Mouse (Mus musculus) forebrain, embryonic 16.5 days (tissue): ENCODE measurements around the gene Smim24. TPM values are rescaled to one million over a fixed set of nuclear protein-coding genes. Genes with fewer than 3 reads are reported as not detected.

Experiments
- ATAC-seq: fragments of 200-750 bp; cut with Nextera tagmentation; 2 replicates; pipeline ENCODE4 v1.8.0; 2017; ENCODE audit warnings: mild to moderate bottlenecking, moderate library complexity
- H3K27ac ChIP-seq: fragments of 300-500 bp; sonication (generic); 2 replicates; pipeline ENCODE4 v1.5.1; 2014; ENCODE audit warnings: low read length, control low read depth
- H3K27me3 ChIP-seq: fragments of 300-500 bp; sonication (generic); replicated peaks from 2 replicates; pipeline ENCODE4 v1.6.1; 2014; ENCODE audit warnings: low read length; ENCODE audit not compliant: control insufficient read depth, insufficient read depth
- H3K36me3 ChIP-seq: fragments of 300-500 bp; sonication (generic); 2 replicates; pipeline ENCODE4 v1.6.1; 2014; ENCODE audit not compliant: control insufficient read depth, insufficient read depth
- H3K4me1 ChIP-seq: fragments of 300-500 bp; sonication (generic); replicated peaks from 2 replicates; pipeline ENCODE4 v1.6.1; 2014; ENCODE audit warnings: low read length; ENCODE audit not compliant: control insufficient read depth, insufficient read depth
- H3K4me2 ChIP-seq: fragments of 300-500 bp; sonication (generic); 2 replicates; pipeline ENCODE4 v1.6.1; 2014; ENCODE audit warnings: mild to moderate bottlenecking, low read length, control low read depth
- H3K4me3 ChIP-seq: fragments of 300-500 bp; sonication (generic); replicated peaks from 2 replicates; pipeline ENCODE4 v1.5.1; 2014; ENCODE audit warnings: mild to moderate bottlenecking, low read length, control low read depth
- H3K9ac ChIP-seq: fragments of 300-500 bp; sonication (generic); replicated peaks from 2 replicates; pipeline ENCODE4 v1.6.1; 2014; ENCODE audit warnings: low read depth, low read length, control low read depth
- H3K9me3 ChIP-seq: fragments of 300-500 bp; sonication (generic); 2 replicates; pipeline ENCODE4 v1.6.1; 2016; ENCODE audit warnings: low read length; ENCODE audit not compliant: control insufficient read depth
- WGBS: fragments of 180-500 bp; shearing (Covaris S2); extraction: QIAGEN DNeasy Blood & Tissue Kit; methylation state at CpG from one replicate; pipeline ENCODE4 v1.1.7; 2014; 5-methylcytosine and 5-hydroxymethylcytosine counted together
- polyA plus RNA-seq: library from polyadenylated mRNA; unstranded; fragments of >200 nt; fragmentation: Nextera tagmentation; extraction: Ambion mirVana; gene quantifications from 2 replicates; pipeline ENCODE4 v1.2.1, GENCODE M21; 2015

Gene Smim24
- polyA plus RNA-seq, 1 experiment from 2014 or later: 1.2 TPM

DNA sequence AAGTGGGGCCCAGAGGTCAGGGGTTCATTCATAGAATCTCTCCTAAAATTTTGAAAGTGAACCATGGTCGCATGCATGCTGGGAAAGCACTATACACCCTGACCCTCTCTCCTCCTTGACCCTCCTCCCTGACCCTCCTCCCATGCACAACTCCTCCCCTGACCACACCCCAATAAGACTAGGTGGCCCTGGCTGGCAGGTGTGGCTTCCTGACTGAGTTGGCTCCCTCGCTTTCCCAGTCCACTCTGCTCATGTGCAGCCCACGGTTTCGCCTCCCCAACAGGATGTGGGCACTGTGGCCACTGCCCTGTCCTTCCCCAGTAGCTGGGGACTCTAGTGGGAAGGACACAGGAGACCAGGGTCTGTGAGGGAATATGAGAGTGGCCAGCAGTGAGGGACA is 17.5 kb downstream of the Smim24 start:
- ATAC-seq: no peak
- 67% methylated on average over 4 of the region's 4 CpGs for WGBS

DNA sequence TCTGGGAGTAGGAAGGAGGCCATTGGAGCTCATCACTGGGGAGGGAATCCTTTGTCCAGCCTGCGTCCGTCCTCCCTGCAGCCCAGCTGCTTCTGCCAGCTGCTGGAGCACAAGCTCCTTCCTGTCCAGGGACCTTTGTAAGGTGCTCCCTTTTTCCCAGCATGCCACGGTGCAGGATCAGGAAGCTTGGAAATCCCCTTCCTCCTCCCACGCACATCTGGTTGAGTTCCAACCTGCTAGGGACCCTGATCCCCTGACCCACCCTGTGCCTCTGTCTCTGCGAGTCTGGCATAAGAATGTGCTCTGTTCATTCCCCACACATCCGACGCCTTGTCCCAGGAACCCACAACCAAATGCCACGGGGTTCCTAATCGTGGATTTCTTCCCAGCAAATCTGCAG is 18.1 kb downstream of the Smim24 start:
- Histone ChIP-seq H3K4me3 (no peak overlapping the region), H3K27me3 (no peaks in the 10 kb centered on the region), H3K9me3 (no peaks in the 10 kb centered on the region), H3K4me2 (no peak overlapping the region), H3K36me3 (peaks cover 7% of the 10 kb centered on the region; the same call in 1 of the 2 replicates), H3K27ac (peak overlapping the region; percentile 76; the same call in 1 of the 2 replicates), H3K9ac (no peak overlapping the region), H3K4me1 (peaks cover 50% of the 10 kb centered on the region)
- ATAC-seq: no peak
- 74% methylated on average over 9 of the region's 9 CpGs for WGBS

More for the DNA sequence above, 17.5 kb downstream of the Smim24 start:
- no peaks in the 10 kb centered on the region for H3K27me3 ChIP-seq
- peaks cover 7% of the 10 kb centered on the region; the same call in 1 of the 2 replicates for H3K36me3 ChIP-seq
- H3K27ac ChIP-seq: no peak overlapping the region
- no peak overlapping the region for H3K9ac ChIP-seq
- peaks cover 50% of the 10 kb centered on the region for H3K4me1 ChIP-seq
- no peak overlapping the region for H3K4me3 ChIP-seq
- no peaks in the 10 kb centered on the region for H3K9me3 ChIP-seq
- H3K4me2 ChIP-seq: no peak overlapping the region

DNA sequence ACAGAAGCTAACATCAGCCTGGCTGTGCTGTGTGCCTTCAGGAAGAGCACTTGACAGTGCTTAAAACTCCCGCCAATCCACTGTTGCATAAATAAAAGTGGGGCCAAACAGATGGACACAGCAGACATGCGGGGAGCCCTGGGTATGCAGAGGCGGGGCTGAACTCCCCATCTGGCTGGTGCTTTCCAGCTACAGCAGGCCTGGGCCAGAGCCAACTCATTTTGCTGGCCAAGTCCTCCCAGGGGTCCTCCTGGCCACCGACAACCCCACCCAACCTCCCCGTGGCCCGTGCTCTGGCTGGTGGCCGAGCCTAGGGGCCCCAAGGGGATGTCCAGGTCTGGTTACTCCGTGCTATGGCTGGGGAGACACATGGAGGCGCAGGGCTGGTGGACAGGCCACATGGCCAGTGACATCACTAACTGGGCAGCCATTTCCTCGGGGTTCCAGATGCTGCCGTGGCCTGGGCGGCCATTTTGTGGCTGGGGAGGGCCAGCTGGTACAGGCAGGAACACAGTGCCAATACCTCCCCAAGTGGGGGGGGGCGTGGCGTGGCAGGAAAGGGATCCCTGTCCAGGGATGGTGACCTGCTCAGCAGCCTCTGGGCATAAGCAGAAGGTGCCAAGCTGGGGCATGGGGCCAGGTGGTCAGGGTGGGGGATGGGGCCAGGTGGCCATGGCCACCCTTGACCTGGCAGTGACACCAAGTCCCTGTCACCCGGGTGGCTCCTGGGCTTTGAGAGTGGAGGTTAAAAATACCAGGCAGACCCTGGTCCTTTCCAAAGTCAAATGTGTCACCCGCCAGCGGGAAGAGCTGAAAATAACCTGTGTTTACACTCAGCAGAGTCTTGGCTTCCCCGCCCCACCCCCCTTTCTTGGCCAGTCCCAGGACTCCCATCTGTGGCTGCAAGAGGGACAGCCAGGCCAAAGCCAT is 18.9 kb downstream of the Smim24 start:
- Histone ChIP-seq H3K4me1 (peaks cover 57% of the 10 kb centered on the region), H3K9ac (peak overlapping the region; percentile 3; the same call in 1 of the 2 replicates), H3K27ac (peak overlapping the region; percentile 76), H3K36me3 (peaks cover 3% of the 10 kb centered on the region; the same call in 1 of the 2 replicates), H3K4me3 (no peak overlapping the region), H3K4me2 (no peak overlapping the region), H3K27me3 (no peaks in the 10 kb centered on the region), H3K9me3 (no peaks in the 10 kb centered on the region)
- no peak for ATAC-seq
- WGBS: 54% methylated on average over 17 of the region's 18 CpGs

DNA sequence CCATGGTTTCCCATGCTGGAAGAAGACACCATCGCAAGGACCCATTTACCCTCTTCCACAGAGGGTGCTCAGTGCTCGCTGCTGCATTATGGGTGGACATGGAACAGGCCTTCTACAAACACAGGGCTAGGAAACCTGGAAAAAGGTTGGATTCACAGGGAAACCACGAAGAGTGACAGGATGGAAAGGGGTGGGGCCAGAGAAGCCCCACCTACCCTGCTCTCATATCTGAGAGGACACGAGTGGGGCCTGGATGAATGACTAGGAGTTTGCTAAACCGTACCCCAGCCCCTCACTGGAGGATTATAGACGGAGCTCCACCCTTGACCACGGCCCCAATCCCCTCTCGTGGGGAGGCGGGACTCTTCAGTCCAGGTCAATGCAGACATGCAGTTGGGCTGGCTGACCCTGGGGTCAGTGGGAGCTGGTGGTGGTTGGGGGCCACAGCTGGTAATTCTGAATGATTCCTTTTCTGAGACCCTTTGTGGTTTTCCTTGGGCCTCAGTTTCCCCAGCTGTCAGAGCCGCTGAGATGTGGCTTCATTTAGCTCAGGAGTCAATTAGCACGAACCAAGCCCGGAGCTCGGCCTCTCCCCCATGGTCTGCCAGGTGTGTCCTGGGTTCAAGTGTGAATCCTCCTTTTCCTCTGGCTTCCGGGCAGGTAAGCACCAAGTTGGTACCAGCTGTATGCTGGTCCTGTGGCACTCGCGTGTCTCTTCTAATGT is 19.9 kb downstream of the Smim24 start:
- no peaks in the 10 kb centered on the region for H3K36me3 ChIP-seq
- H3K4me1 ChIP-seq: peaks cover 59% of the 10 kb centered on the region
- ATAC-seq: no peak
- H3K27ac ChIP-seq: peak overlapping the region; percentile 76
- H3K4me2 ChIP-seq: no peak overlapping the region
- no peak overlapping the region for H3K9ac ChIP-seq
- H3K27me3 ChIP-seq: no peaks in the 10 kb centered on the region
- no peak overlapping the region for H3K4me3 ChIP-seq
- H3K9me3 ChIP-seq: no peaks in the 10 kb centered on the region
- WGBS: 75% methylated on average over 16 of the region's 16 CpGs

DNA sequence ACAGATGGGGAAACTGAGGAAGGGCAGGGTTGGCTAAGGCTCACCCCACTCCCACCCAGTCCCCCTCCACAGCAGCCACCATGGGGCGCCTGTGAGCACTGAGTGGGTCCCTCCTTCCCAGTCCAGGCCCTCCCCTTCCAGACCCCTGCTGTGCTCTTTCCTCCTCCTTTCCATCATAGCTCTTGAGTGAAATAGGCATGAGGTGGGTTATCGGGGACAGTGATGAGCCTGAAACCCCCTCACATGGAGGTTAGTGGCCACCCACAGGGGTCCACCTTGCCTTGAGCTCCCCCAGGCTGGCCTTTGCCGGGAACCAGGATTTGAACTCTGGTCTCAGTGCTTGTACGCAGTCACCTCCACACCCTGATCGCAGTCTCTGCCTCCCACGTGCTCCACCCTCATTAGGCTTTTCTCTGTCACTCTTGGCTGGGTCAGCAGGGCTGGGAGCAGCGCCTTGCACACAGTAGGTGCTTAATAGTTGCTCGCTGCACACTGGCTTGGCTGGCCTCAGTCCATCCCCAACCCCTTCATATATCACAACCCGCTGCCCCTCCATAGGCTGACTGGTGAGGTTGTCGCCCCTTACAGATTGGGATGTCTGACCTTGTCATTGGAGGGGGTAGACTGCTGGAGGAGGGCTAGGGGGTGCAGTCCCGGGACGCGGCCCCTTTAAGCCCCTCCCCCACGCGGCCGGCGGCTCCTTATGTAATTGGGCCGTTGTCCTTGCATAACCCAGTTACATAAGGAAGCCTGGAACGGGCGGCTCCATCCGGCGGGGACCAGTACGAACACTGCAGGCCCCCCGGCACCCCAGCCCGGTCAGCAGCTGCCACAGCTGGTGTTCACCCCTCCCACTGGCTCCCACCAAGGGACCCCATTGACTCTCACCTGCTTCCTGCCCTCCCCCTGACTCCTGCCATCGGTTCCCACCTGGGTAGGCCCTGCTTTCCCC is 20.7 kb downstream of the Smim24 start:
- Histone ChIP-seq H3K27me3 (no peaks in the 10 kb centered on the region), H3K4me1 (peaks cover 60% of the 10 kb centered on the region), H3K4me2 (peak overlapping the region; percentile 17), H3K36me3 (no peaks in the 10 kb centered on the region), H3K9ac (peak overlapping the region; percentile 45; the same call in 1 of the 2 replicates), H3K27ac (no peak overlapping the region), H3K4me3 (no peak overlapping the region), H3K9me3 (no peaks in the 10 kb centered on the region)
- ATAC-seq: no peak
- WGBS: 28% methylated on average over 26 of the region's 26 CpGs

DNA sequence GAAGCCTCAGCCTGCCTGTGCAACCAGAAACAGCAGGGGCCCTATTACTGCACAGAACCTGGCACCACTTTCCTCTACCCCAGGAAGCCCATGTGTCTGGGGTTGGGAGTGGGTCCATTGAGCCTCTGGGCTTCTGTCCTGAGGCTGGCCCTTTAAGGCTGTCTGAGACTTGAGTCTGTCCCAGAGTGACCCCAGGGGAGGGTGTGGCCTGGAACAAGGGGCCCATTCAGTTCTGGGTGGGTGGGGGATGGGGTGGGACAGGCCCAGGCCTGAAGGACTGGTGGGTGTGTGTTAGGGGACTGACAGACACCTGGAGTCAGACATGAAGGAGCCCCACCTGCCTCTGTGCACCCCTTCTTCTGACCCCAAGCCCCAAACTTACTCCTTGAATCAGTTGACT is 21.8 kb downstream of the Smim24 start:
- no peak for ATAC-seq
- Histone ChIP-seq H3K9me3 (no peaks in the 10 kb centered on the region), H3K27ac (no peak overlapping the region), H3K4me3 (no peak overlapping the region), H3K4me2 (no peak overlapping the region), H3K27me3 (no peaks in the 10 kb centered on the region), H3K9ac (no peak overlapping the region), H3K36me3 (no peaks in the 10 kb centered on the region), H3K4me1 (peaks cover 64% of the 10 kb centered on the region)

DNA sequence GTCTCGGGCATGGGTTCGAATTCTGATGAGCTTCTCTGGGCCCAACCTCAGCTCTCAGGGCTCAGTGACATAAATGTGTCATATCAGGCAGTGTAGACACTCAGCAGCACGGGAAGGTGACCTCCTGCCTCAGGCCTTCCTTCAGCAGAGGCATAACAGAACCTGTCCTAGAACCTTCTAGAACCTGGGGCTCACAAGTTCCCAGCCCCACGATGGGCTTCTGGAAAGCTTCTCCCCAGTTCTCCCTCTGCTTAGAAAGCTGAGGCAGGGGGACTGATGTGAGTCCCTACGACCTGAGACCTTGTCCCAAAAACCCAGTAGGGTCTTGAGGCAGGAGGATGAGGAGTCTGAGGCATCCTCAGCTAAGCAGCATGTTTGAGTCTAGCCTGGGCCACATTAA is 22.3 kb downstream of the Smim24 start:
- Histone ChIP-seq H3K4me2 (no peak overlapping the region), H3K9ac (no peak overlapping the region), H3K36me3 (no peaks in the 10 kb centered on the region), H3K4me3 (no peak overlapping the region), H3K4me1 (peaks cover 64% of the 10 kb centered on the region), H3K27ac (no peak overlapping the region), H3K27me3 (no peaks in the 10 kb centered on the region), H3K9me3 (no peaks in the 10 kb centered on the region)
- ATAC-seq: no peak
- WGBS: 75% methylated on average over 5 of the region's 5 CpGs

DNA sequence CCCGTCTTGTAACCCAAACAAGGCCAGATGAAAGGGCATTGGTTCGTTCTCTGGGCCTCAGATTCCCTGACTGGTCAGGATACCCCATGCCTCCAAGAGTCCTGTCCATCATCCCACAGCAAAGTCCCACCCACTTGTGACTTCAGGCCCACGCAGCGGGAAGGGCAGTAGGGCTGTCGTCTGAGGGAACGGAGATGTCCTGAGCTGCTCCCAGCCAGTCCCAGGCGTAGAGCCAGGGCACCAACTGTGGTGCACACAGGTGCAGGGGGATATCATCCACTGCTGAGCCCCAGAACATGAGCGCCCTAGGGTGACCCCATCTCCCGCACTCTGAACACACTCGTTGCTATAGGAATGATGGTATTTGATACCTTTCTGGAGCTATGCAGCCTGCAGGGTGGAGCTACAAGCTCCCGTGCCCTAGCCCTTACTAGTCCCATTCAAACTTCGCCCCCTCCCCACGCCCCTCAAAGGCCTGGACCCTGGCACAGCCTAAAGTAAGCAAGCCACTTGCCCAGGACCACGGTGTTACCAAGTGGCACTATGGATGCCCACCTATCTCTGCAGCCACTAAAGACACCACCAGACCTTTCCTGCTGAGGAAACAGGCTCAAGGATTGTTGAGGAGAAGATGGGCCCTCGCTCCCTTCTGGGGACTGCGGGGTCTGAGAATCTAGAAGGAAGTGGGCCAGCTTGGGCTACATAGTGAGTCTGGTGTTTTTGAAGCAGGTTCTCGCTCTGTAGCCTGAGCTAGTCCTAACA is 22.9 kb downstream of the Smim24 start:
- ATAC-seq: no peak
- Histone ChIP-seq H3K27me3 (no peaks in the 10 kb centered on the region), H3K4me2 (no peak overlapping the region), H3K4me3 (no peak overlapping the region), H3K36me3 (no peaks in the 10 kb centered on the region), H3K9ac (no peak overlapping the region), H3K9me3 (no peaks in the 10 kb centered on the region), H3K27ac (peak overlapping the region; percentile 85), H3K4me1 (peaks cover 64% of the 10 kb centered on the region)
- 68% methylated on average over 17 of the region's 17 CpGs for WGBS
